Mouse (Mus musculus): ENCODE data around the gene Cr2. TPM values are rescaled to one million over a fixed set of nuclear protein-coding genes. Genes with fewer than 3 reads are reported as not detected.

Gene Cr2
- total RNA-seq, 2 experiments from 2014 or later: 3.6 to 4.2 TPM

Other genes with a start within 250 kb of the Cr2 start
- 10 to 100 TPM; 19.1 to 20.4 TPM for gene Cd34, start 237.9 kb downstream of the Cr2 start, total RNA-seq (2021)
- 1 to 10 TPM; 6.7 to 9.0 TPM for gene Cd46, start 84.5 kb downstream of the Cr2 start, total RNA-seq (2021)
- gene Cr1l, start 45.1 kb downstream of the Cr2 start, total RNA-seq (2021): 10 to 100 TPM; 43.3 to 50.4 TPM

Data from left cerebral cortex, postnatal 4 days (tissue).